Mouse (Mus musculus) heart, postnatal 25 days (tissue): ENCODE results near the gene Prkca. TPM values are rescaled to one million over a fixed set of nuclear protein-coding genes. Genes with fewer than 3 reads are reported as not detected.

ENCODE experiments used
- DNase-seq: peaks from one replicate; pipeline ENCODE4 v3.0.0; 2022; ENCODE audit warnings: low spot score
- intact Hi-C: fragments of 180-260 bp; cut with DNase I; formaldehyde crosslinking; loops from one replicate; pipeline ENCODE4 v1.15.1; 2025
- total RNA-seq, 2 experiments: library from RNA; stranded (reverse); gene quantifications; 2 replicates each; pipeline ENCODE4 v1.2.3; 2021

The Prkca gene
- total RNA-seq, 2 experiments from 2014 or later = 39.0 to 39.7 TPM

GRCm38 (mm10) chr11:108222616-108223015 lies 121.1 kb downstream of the Prkca start:
- intact Hi-C loops = no loop called here

GRCm38 (mm10) chr11:108222026-108222425 lies 121.7 kb downstream of the Prkca start:
- intact Hi-C loops = no loop called here
- DNase-seq = no peak

More at GRCm38 (mm10) chr11:108222616-108223015, 121.1 kb downstream of the Prkca start:
- DNase-seq = no peak

GRCm38 (mm10) chr11:108221124-108221835 lies 122.4 kb downstream of the Prkca start:
- intact Hi-C loops = no loop called here
- no peak for DNase-seq

- no peak for DNase-seq
- intact Hi-C loops = no loop called here
Observed at GRCm38 (mm10) chr11:108220605-108221004, 123.1 kb downstream of the Prkca start.

- DNase-seq = no peak
- intact Hi-C loops = loop anchor here (5.0 kb wide), 1 partner anchor 40 kb away; no protein-coding TSS in a partner anchor
Observed at GRCm38 (mm10) chr11:108217043-108217442, 126.7 kb downstream of the Prkca start.

GRCm38 (mm10) chr11:108216064-108216463 lies 127.7 kb downstream of the Prkca start:
- intact Hi-C loops = loop anchor here (5.0 kb wide), 1 partner anchor 41 kb away; no protein-coding TSS in a partner anchor
- DNase-seq = no peak

- peak; percentile 75 for DNase-seq
- intact Hi-C loops = loop anchor here (5.0 kb wide), 1 partner anchor 42 kb away; no protein-coding TSS in a partner anchor
Observed at GRCm38 (mm10) chr11:108215466-108215865, 128.3 kb downstream of the Prkca start.

- DNase-seq = no peak
- intact Hi-C loops = loop anchor here (5.0 kb wide), 2 partner anchors 43 to 128 kb away; partner anchors contain the start of genes Apoh and Prkca
Observed at GRCm38 (mm10) chr11:108214521-108215223, 129.1 kb downstream of the Prkca start.

- DNase-seq = no peak
- intact Hi-C loops = loop anchor here (5.0 kb wide), 1 partner anchor 129 kb away; the partner anchor contains the start of genes Apoh and Prkca
Observed at GRCm38 (mm10) chr11:108213783-108214182, 129.9 kb downstream of the Prkca start.

GRCm38 (mm10) chr11:108212638-108213037 lies 131.1 kb downstream of the Prkca start:
- DNase-seq = no peak
- intact Hi-C loops = loop anchor here (5.0 kb wide), 1 partner anchor 130 kb away; the partner anchor contains the start of genes Apoh and Prkca

GRCm38 (mm10) chr11:108212030-108212429 lies 131.7 kb downstream of the Prkca start:
- intact Hi-C loops = loop anchor here (5.0 kb wide), 1 partner anchor 130 kb away; the partner anchor contains the start of genes Apoh and Prkca
- DNase-seq = no peak

- no peak for DNase-seq
Observed at GRCm38 (mm10) chr11:108210749-108211148, 133.0 kb downstream of the Prkca start.

GRCm38 (mm10) chr11:108206602-108207001 lies 137.1 kb downstream of the Prkca start:
- no peak for DNase-seq
- intact Hi-C loops = no loop called here

More at GRCm38 (mm10) chr11:108210749-108211148, 133.0 kb downstream of the Prkca start:
- intact Hi-C loops = loop anchor here (5.0 kb wide), 1 partner anchor 132 kb away; the partner anchor contains the start of genes Apoh and Prkca

- intact Hi-C loops = no loop called here
- DNase-seq = no peak
Observed at GRCm38 (mm10) chr11:108204895-108205248, 138.9 kb downstream of the Prkca start.

- intact Hi-C loops = no loop called here
- no peak for DNase-seq
Observed at GRCm38 (mm10) chr11:108204202-108204894, 139.4 kb downstream of the Prkca start.

GRCm38 (mm10) chr11:108202835-108203234 lies 140.9 kb downstream of the Prkca start:
- intact Hi-C loops = no loop called here
- no peak for DNase-seq

- intact Hi-C loops = no loop called here
- no peak for DNase-seq
Observed at GRCm38 (mm10) chr11:108200679-108201586, 142.8 kb downstream of the Prkca start.

GRCm38 (mm10) chr11:108199429-108199985 lies 144.2 kb downstream of the Prkca start:
- intact Hi-C loops = no loop called here
- DNase-seq = no peak

- DNase-seq = no peak
- intact Hi-C loops = no loop called here
Observed at GRCm38 (mm10) chr11:108198592-108198991, 145.1 kb downstream of the Prkca start.
